Mouse (Mus musculus) kidney, adult 2 months (tissue): ENCODE results near the gene Ranbp17.

ENCODE experiments used
- CTCF ChIP-seq: fragments of 200-500 bp; conservative IDR thresholded peaks from 2 replicates; pipeline ENCODE4 v1.5.1; 2011; ENCODE audit warnings: low read depth, mild to moderate bottlenecking, control low read depth, low read length, moderate library complexity, mixed read lengths; ENCODE audit not compliant: insufficient read depth, insufficient read length
- POLR2A ChIP-seq: fragments of 200-500 bp; IDR thresholded peaks from one replicate; pipeline ENCODE4 v1.6.1; 2011; ENCODE audit warnings: low read depth, low read length, control low read depth

DNA sequence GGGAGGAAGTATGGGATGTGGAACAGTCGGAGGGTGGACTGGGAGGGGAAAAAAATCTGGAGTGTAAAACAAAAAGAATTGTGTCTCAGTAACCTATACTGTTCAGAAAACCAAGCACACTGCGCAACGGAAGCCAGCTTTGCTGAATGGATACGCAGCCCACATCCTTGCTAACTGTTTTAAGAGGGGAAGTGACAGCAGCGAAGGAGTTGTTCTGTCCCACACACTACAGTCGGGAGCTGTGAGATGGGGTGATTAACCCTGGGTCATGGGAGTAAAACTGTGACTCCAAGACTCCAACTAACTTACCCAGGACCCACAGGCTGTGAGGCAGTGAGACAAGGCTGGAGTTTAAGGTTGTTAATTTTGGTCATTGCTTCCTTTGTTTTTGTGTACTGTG, 219.5 kb downstream of the Ranbp17 start:
- no peak for TF ChIP-seq CTCF
- TF ChIP-seq POLR2A = no peak
